Mouse (Mus musculus) natural killer cell, adult 2 months (primary cell): ENCODE measurements around the gene Fgf12.

Experiments
- DNase-seq, 2 experiments: peaks; one replicate each; pipeline ENCODE4 v3.0.0; 2022; ENCODE audit warnings: low spot score in 2 of 2

Gene Fgf12

DNA sequence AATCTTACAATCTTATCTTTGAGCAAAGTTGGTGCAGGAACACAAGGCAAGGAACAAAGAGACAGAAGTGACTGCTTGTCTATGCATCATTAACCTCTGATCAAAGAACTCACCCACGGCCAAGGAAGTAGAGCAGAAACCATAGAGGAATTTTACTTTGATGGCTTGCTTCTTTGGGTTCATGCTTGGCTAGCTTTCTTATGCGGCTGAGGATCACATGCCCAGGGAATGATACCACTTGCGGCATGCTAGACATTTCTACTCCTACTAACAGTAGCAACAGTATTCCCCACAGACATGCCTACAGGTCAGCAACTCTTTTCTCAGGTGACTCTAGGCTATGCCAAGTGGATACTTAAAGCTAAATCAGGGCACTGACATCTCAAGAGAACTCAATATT, 429.3 kb downstream of the Fgf12 start:
- no peak for DNase-seq

DNA sequence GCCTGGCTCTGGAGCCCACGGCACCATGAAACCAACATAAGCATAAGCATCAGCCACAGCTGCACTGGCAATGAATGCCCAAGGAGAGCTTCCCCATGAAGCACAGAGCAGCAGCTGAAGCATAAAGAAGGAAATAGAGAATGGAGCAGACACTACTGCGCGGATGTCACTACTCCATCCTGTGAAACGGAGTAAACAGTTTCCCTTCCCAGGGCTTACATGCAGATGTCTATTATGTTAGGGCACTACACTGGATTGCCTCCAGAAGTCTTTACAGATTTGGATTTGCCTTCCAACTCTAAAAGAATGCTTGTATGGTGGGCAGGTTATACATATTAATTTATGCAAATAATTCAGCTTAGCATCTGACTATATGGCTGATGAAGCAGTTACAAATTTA, 441.2 kb downstream of the Fgf12 start:
- no peak for DNase-seq

DNA sequence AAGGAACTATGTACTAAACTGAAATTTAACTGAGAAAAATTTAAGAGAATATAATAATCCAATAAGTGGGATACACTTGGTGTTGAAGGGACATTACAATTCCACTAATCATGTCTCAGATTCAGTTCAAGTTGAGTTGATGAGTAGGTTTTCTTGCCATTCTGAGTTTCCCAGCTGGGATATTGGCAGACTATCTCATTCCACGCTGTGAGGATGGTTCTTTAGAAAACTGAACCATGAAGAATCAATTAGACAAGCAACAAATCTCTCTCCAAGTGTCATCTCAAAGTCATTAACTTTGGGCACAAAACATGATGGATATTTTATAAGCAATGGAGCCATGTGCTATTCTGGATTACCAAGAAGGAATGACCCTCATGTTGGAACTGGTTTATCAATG, 449.0 kb downstream of the Fgf12 start:
- DNase-seq, result no peak

DNA sequence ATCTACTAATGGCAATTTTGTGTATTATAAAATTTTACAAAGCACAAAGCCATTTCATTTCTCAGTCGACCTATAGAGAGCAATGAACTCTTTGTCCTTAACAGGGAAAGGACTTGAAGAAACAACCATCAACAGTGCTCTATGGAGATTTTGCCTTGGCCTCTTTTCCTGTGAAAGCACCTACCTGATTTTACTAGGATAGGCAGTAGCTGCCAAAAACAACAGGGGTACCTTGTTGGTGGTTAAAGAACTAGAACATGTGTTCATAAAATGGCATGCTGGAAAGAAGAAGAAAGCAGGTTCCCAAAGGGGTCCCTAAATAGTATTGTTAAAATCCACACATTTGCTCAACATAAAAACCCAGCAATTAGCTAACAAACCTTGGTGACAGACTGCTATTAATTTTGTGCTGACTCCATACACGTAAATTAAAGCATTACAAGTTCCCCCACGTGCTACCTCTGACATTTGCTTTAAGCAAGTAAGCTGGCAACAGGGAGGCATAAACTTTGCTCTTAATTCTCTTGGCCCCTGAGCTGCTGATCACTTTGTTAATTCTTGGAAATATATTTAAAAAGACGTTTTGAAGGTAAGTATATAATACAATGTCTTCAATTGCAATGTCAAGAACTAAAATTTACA, 463.1 kb downstream of the Fgf12 start:
- no peak for DNase-seq

DNA sequence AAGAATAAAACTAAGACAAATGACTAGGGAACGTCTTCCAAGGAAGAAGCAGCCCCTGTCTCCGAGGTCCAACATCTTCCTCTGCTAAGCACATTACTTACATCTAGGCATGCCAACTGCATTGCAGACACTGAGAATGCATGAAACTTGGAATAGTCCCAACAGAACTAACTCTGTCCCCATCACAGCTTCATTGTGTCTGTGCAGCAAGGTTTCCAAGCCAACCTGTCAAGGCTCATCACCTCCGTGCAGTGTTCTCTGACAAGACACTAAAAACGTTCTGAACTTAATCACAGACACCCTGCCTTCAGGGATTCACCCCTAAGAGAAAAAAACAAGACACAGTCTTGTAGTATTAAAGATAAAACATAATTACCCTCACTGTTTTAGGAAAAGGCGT, 495.0 kb downstream of the Fgf12 start:
- DNase-seq, result no peak

DNA sequence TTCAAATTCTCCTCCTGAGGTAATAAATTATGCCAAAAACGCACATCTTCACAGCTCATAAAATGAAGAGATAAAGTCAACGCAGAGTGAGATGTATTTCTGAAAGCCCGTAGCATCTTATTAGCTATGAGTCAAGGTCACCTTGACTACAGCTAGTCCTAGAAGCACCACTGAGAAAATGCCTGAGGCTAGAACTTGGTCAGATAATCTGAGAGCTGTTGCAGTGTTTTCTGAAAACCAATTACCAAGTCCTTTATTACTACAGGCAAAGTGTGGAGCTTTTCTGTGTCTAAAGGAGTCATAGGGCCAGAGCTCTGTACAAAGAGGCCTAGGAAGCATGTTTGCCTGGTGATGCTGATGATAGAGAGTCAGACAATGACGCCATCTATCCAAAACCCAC, 498.6 kb downstream of the Fgf12 start:
- DNase-seq, result no peak

DNA sequence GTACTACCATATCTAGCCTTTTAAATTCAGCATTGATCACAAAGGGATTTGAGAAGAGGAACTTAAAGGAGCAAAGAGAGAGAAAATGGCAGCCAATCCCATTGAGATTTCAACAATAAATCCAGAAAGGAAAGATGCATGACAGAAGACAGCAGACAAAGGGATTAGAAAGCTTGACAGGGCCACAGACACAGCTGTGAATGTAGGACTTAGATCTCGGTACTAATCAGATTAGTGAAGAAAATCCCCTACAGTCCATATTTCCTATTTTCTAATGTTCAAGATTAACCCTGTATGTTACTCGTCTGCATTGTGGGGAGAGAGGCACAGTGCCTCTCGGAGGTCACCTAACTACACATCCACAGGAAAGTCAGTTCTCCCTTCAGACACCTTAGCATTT, 500.9 kb downstream of the Fgf12 start:
- DNase-seq, result no peak

DNA sequence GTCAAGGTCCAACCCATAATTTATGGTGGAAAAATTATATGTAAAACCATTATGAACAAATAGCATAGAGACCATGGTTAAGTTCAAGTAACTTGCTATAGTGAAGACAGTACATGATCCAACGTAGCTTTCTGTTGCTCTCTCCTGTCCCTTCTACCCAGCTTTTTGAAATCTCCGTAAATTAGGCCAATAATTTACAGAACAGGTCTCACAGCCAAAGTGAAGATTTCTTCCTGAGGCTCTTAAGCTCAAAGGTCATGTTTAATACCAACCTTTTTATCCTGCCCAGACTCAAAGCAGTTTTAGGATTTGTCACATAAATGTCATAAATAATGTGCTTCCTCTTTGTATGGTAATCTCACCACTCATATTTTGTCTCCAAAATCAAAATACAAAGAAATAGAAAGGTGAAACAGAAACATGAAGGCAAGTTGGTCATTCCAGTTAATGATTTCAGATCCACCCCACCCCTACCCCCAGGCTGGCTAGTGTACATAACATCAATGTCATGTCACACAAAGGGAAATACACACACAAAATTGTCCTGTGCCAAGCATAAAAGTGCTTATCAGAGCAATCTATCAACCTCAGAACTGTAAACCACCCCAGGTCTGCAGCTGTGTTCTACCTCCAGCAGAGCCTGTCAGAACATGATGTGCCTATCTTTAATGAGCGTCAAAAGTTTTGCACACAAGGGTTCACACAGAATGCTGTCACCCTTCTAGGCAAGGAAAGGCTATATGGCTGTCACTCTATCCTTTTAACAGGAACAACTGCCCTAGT, 509.8 kb downstream of the Fgf12 start:
- DNase-seq, result no peak

DNA sequence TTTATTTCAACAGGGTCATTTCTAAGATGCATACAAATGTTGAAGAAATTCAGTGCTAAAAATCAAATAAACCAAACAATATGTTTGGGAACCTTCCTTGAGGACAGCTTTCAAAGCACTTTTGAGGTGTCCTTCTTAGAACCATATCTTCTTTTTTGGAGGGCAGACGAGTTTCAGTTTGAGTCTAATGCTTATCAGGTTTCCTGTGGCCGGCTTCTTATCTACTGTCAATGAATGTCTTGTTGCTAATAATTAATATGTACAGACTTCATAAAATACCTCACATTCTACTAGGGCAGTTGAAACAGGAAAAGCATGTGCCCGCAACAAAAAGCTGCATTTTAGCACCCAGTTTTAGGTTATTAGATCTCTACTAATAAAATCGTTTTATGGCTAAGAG, 513.5 kb downstream of the Fgf12 start:
- no peak for DNase-seq

DNA sequence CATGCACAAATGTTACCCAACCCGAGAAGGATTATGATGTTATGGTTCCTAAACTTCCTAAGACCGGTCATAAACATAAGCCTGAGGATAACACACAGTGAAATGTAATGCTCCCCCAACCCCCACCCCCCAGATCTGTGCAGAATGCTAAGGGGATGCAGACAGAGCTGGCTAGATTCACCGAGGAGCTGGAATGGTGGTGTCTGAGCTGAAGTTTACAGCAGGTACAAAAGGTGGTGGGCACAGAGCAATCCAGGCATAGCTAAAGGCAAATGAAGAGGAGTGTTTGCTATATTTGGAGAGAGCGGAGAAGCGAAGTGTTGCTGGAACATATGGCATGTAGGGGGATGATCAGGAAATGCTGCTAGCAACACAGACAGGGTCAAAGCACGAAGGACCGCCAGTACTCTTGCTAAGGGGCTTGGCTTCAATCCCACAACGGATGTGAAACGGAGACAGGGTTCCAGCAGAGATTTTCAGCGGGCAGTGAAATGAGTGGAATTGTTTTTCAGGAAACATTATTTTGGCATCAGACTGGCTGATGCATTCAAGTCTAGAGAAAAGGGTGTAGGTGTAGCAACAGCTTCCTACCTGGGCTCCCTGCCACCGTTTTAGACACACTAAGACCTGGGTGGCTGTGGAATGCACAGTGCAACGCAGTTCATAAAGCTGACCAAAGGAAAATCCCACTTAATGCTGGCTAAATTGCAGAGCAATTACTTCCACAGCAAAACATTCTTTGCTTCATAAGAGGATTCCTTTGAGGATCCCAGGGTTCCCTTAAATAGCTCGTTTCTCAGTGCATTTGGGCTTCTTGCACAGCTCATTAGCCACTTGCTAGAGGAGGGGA, 514.6 kb downstream of the Fgf12 start:
- no peak for DNase-seq

DNA sequence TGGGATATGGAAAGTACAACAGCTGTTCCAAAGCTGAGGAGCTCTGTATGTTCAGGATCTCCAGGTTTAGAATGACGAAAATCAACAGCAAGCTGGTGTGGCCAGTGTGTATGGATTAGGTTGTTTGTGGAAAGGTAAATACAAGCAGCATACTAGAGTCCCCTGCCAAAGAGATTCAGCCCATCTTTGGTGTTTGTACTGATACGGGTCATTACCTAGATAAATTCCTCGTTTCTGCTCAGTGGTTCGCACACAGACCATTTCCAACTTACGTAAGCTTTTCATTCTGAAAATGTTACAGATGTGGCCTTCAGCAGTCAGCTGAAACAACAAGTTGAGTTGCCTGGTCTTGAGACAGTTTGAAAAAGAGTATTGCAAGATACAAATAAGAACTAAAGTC, 536.9 kb downstream of the Fgf12 start:
- DNase-seq, result no peak

DNA sequence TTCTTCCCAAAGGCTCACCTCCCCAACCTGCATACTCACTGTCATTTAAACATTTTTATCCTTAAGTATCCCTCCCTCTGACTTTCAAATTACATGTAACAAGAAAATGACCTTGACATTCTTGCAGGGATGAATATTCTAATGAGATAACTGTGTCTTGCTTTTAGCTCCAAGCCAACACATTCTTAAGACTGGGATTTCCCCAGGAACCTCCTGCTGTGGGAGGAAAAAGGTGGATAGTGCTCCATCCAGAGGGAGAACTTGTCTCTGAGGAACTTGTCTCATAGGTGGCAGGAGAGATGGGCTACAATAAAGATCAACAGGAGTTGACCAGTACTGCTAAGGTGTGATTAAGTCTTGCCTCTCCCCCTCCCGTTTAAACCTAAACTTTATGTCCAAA, 540.5 kb downstream of the Fgf12 start:
- DNase-seq, result no peak

DNA sequence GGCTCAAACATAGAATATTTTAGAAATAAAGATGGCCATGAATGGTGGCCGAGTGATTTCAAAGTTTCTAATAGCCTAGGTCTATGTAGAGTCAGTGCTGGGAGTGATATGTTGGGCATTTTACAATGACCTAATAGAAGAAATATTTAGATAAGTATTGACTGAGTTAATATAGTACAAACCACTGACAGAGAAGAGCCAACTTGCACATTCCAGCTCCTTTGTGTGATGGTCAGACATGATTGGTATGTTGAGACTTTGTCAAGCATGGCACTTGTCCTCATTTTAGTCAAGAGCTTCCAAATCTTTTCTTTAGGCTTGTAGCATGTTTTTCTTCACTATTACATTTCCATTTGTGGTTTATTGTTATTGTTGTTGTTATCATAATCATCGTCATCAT, 596.4 kb downstream of the Fgf12 start:
- no peak for DNase-seq

DNA sequence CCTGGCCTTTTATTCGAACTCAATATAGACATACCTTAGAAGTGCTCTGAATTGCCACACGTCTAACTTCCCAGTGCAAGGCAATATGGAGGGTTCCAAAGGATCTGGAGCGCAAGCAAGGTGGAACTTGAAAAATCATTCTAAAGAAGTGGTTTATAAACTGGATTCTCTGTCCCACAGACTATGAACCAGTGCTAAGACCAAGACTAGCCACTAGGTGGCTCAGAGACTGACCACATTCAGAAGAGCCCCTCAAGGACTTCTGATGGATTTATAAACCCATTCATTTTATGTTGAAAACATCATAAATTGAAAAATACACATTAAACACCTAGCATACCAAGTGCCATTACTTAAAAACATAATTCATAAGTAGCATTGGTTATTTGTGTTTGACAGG, 611.9 kb downstream of the Fgf12 start:
- no peak for DNase-seq

DNA sequence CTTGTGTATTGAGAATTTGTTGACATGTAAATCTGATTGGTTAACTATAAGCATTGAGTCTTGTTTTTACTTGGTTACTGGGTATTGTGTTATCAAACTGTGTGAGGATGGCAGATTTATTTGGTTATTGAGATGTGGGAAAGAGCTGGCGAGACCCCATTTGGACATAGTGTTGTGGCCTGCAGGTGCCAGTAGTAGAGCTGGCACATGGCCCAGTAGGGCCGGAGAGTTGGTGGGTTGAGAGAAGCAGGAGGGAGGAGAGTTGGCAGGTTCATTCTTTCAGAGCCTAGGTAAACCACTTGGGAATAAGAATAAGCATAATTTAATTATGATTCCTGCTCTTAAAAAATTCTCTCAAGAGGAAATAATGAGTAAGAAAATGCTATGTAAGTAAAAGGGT, 625.9 kb downstream of the Fgf12 start:
- DNase-seq, result no peak
